Mouse (Mus musculus) liver (tissue): Measurements from ENCODE around the gene Syt6.

Experiments
- DNase-seq: peaks from one replicate; pipeline ENCODE4 v3.0.0-alpha.2; 2020; ENCODE audit warnings: mixed read lengths

The Syt6 gene

DNA sequence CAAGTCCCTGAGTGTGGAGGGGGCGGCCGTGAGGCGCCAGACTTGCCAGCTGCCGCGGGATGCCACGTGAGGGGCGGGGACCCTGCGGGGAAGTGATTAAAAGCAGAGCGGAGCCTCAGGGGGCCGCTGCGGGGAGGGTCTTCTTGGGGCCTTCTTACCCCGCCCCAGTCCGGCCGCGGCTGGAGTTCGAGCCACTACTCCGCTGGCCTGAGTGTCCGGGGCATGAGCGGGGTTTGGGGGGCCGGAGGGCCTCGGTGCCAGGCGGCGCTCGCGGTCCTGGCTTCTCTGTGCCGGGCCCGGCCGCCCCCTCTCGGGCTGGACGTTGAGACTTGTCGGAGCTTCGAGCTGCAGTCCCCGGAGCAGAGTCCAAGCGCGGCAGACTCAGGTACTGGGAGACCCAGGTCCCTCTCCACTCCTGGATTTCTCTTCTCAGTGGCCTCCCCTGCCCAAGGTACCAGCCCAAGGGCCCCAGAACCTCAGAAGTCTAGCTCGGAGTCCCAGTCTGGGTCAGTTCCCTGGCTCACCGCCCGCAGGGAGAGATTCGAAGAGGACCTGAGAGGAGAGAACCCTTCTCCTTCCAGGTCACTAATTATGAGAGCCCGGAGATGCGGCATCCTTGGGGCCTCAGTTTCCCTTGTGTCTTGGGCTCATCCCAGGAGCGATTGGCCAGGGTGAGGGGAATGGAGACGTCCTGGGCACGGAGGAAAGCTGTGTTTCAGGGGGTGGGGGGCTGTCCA lies at the start of gene Syt6:
Gene Syt6 (plus strand): TSS at position 76 of the 737 bp plus-strand sequence.
- DNase-seq: no peak

- no peak for DNase-seq
These were observed 48.8 kb upstream of the Syt6 start for GRCm38 (mm10) chr3:103526201-103526704.

- no peak for DNase-seq
These were observed 48.2 kb upstream of the Syt6 start for GRCm38 (mm10) chr3:103526864-103527263.

- DNase-seq: no peak
These were observed 41.0 kb upstream of the Syt6 start for GRCm38 (mm10) chr3:103534036-103534435.

- no peak for DNase-seq
These were observed 39.8 kb upstream of the Syt6 start for GRCm38 (mm10) chr3:103535207-103535606.

GRCm38 (mm10) chr3:103539148-103539547 lies 35.9 kb upstream of the Syt6 start:
- no peak for DNase-seq

DNA sequence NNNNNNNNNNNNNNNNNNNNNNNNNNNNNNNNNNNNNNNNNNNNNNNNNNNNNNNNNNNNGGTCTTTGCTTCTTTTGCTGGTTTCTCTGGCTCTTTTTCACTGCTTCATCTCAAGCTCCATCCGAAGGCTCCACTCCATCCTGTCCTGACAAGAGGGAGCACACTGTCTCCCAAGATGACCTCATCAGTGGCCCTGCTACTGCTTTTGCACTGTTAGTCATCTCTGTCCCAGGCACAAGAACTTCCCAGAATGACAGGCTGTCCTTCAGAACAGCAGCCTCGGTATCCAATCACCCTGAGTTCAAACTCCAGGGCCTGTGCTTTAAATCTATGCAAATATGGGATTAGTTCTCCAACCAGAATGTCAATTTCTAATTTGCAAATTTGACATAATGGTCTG lies 28.9 kb upstream of the Syt6 start:
- no peak for DNase-seq

- no peak for DNase-seq
These were observed 28.4 kb upstream of the Syt6 start for GRCm38 (mm10) chr3:103546626-103547025.

- DNase-seq: no peak
These were observed 24.8 kb upstream of the Syt6 start for GRCm38 (mm10) chr3:103550236-103550635.

- no peak for DNase-seq
These were observed 7.8 kb upstream of the Syt6 start for GRCm38 (mm10) chr3:103567226-103567625.

- no peak for DNase-seq
These were observed 2.5 kb upstream of the Syt6 start for GRCm38 (mm10) chr3:103572526-103572925.

GRCm38 (mm10) chr3:103573106-103573790 lies 1.8 kb upstream of the Syt6 start:
- DNase-seq: no peak

DNA sequence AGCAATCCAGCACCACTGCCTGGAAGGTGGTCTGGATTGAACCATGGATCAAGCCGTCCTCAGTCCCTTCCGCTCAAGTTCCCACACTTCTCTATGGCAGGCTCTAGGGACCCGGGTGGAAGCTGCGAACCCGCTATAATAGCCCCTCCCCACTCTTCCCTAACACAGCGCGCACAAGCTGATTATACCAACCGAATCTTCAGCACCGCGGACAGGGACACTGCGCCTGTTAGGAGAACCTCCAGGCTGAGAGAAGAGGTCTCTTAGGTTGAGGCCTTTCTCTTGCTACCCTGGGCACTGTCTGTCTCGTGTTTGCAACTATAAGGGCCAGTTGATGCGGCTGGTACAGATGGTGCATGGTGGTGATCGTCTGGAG lies 1.3 kb upstream of the Syt6 start:
- DNase-seq: peak; percentile 71

GRCm38 (mm10) chr3:103574566-103575155 lies 370 bp upstream of the Syt6 start:
- DNase-seq: no peak

- DNase-seq: peak; percentile 6
These were observed 1.0 kb downstream of the Syt6 start for GRCm38 (mm10) chr3:103575893-103576641.

- DNase-seq: no peak
These were observed 12.1 kb downstream of the Syt6 start for GRCm38 (mm10) chr3:103587136-103587535.

GRCm38 (mm10) chr3:103587672-103588071 lies 12.6 kb downstream of the Syt6 start:
- DNase-seq: no peak

- no peak for DNase-seq
These were observed 14.6 kb downstream of the Syt6 start for GRCm38 (mm10) chr3:103589636-103590035.

DNA sequence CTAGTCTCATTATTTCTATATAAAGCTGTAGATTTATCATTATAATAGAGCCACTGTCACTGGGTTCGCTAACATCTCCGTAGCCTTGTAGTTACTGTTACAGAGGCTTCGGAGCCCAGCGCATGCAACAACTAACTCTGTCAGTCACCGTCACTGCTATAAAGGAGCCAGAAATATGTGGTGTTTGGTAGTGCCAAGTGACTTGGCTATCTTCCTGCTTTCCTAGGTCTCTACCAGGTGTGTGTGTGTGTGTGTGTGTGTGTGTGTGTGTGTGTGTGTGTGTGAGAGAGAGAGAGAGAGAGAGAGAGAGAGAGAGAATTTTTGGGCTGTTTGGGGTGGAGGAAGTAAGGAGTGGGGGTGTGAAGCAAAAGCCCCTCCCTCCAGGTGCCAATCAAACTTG lies 17.6 kb downstream of the Syt6 start:
- DNase-seq: no peak

GRCm38 (mm10) chr3:103593631-103594030 lies 18.6 kb downstream of the Syt6 start:
- no peak for DNase-seq

GRCm38 (mm10) chr3:103595271-103595810 lies 20.3 kb downstream of the Syt6 start:
- no peak for DNase-seq

- no peak for DNase-seq
These were observed 22.6 kb downstream of the Syt6 start for GRCm38 (mm10) chr3:103597586-103597985.

- no peak for DNase-seq
These were observed 26.0 kb downstream of the Syt6 start for GRCm38 (mm10) chr3:103601011-103601410.
